Mouse (Mus musculus): ENCODE measurements around the gene Serpind1.

The Serpind1 gene

DNA sequence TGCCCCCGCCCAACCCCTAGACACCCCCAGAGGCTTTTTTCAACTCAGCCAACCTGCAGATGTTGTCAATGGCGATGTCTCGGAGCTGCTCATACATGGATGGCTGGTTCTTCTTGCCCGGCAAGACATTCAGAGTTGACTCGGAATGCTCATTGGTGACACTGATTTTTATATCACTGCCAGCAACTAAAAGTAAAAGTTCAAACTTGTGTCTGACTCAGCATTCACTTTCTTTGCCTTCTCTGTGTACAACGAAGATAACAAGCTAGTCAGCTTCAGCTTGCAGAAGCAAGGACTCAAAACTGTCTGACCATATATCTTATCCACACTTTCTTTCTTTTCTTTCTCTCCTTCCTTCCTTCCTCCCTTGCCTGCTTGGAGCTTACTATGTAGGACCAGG, 24.9 kb downstream of the Serpind1 start:
- DNase-seq, result no peak

DNA sequence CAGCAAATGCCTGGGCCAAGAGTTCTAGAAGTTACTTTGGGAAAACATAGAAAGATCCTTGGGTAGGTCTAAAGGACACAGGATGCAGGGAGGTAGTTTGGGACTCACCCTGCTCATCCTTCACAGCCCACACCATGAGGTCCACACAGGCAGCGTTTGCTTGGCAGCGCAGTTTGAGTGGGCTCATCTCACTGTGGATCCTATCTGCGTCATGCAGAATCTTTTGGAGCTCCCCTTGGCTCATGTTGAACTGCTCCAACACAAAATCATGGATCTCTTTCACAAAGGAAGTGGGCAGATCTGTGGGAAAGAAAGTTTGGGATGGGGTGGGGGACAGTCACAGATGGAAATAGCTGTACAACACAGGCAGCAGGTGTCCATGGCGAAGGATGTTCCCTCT, 27.6 kb downstream of the Serpind1 start:
- DNase-seq, result no peak

DNA sequence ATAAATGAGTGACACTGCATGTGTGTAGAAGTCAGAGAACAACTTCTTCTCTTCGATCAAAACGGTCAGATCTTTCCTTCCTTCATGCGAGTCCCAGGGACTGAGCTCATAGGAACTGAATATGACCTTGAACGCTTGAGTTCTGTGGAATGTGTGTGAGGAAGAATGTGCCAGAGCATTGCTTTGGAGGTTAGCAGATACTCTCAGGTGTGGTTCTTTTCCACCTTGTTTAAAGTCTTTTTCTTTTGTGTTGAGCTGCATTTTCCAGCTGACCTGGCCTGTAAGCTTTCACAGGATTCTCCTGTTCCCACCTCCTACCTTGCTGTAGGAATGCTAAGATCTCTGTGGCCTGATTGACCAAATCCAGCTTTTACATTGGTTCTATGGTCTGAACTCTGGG, 51.1 kb downstream of the Serpind1 start:
- no peak for DNase-seq

- DNase-seq, result no peak
Observed at GRCm38 (mm10) chr16:17383594-17384326, 52.6 kb downstream of the Serpind1 start.

DNA sequence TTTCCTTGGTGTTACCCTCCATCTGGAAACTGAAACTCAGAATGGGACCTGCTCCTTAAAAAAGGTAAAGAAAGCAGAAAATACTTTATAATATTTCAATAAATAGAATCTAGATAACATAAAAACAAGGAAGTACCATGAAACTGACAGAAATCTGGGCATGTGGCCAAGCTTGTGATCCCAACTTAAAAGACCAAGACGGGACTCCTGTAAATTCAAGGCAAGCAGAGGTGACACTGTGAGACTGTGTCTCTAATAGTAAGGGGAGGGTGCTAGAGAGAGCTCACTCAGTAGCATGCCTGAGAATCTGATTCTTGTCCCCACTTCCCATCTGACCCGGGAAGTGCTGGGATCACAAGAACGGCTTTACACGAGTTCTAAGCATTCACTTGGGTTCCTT, 61.6 kb downstream of the Serpind1 start:
- DNase-seq, result peak; percentile 49

Measured in kidney, postnatal 10 days (tissue).